Mouse (Mus musculus): ENCODE results near the gene Foxp1. TPM values are rescaled to one million over a fixed set of nuclear protein-coding genes. Genes with fewer than 3 reads are reported as not detected.
A peak's percentile ranks its signal among the peaks of the same experiment; 100 is the strongest.

The Foxp1 gene
- total RNA-seq, 4 experiments from 2014 or later: 143 to 189 (median 162) TPM

DNA sequence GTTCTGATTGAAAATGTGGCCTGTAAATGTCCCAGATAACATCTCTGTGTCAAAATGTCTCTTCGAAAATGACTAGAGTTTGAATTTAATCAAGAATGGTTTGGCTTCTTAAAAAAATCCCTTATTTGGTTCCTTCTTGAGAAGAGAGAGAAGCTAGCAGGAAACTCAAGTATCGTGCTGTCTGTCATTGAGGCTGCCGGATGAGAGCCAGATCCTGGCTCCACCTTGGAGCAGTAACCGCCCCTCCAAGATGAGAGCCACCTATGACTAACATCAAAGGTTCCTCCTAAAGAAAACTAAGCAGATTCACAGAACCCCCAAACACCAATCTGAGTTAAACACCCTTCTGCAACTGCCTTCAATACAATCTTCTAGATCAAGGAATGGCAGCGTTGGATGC is 225.0 kb downstream of the Foxp1 start:
- DNase-seq (ENCODE audit: low spot score in 2 of 2): no peak

GRCm38 (mm10) chr6:99295495-99295894 is 227.0 kb downstream of the Foxp1 start:
- DNase-seq (ENCODE audit: low spot score in 2 of 2): peak in 1 of 2 experiments; percentile 22

DNA sequence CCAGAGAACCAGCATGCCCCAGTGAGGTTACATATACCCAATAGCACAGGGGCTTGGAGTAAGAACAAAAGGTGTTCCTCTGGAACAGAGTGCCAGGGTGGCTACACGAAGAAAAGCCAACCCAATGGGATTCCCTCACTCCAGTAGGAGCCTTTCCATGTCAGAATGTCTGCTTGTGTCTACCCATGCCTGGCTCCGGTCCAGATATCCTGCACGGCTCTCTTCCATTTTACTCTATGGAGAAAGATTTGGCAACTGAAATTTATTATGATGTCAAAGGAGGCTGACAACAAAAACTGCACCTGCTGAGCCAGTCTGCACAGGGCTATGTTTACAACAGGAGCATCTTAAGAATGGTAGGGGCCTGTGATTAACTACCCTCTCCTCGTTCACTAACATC is 233.3 kb downstream of the Foxp1 start:
- DNase-seq (ENCODE audit: low spot score in 2 of 2): no peak

DNA sequence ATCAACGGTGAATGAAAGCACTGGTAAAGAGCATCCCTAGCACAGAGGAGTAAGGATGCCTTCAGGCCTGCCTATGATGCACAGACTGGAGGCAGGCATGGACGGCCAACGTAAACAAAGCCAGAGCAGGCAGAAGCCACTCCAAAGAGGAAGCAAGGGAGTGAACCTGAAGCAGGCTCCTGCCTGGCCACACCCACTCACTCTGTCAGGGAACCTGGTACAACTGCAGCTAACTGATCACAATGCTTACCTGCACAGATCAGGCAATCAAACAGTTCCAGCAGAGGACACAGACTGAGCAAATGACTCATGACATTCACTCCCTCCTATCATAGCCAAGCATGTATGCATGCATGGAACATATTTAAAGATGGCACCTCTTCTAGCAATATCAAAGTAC is 237.5 kb downstream of the Foxp1 start:
- no peak for DNase-seq (ENCODE audit: low spot score in 2 of 2)

- DNase-seq (ENCODE audit: low spot score in 2 of 2): no peak
Observed at GRCm38 (mm10) chr6:99284019-99284418, 238.5 kb downstream of the Foxp1 start.

DNA sequence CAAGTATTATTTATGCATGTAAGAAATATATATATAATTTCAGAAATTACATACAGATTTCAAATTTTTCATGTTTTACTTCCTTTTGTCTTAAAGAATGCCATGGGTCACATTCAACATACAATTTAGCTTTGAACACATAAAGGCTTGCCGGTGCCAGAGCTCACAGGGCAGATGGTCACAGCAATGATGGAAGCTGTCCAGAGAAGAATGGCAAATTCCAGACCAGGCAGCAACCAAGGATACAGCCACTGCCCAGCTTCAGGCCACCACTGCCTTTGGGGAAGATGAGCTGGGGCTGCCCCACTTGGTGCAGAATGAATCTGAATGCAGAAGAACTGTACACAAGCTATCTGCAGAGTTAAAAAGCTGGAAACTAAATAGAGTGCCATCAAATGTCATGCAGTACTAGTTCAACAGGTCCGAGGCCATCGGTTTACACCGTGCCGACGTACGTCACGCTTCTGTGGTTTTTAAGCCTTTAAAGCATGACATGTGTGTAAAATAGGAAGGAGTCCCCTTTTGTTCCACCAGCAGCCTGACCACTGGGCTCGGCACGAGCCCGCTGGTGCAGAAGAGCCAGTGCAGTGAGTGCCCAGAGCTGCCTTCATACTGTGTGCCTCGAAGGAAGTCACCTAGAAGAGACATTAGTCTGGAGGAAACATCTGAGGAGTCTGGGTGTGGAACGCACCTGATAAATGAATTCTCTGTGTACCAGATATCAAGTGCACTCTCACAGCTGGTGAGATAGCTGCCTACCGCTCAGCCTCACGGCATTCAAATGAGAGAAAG is 239.5 kb downstream of the Foxp1 start:
- DNase-seq (ENCODE audit: low spot score in 2 of 2): no peak

GRCm38 (mm10) chr6:99281433-99281832 is 241.1 kb downstream of the Foxp1 start:
- no peak for DNase-seq (ENCODE audit: low spot score in 2 of 2)

DNA sequence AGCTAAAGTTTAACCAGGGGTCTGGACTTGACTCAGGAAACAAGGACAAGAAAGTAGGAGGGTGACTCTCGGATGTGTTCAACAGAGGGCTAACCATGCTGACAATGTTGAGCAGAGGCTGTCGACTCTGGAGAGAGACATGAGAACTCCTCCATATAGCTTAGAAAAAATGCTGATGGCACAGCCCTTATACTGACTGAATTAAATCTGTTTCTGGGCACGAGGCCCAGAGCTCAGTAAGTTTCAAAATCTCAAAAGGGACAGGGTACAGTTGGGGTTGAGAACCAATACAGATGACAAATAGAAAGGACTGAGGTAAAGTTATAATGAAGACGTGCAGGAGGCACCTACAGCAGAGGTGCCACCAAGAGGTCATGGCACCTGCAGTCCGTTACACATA is 241.9 kb downstream of the Foxp1 start:
- DNase-seq (ENCODE audit: low spot score in 2 of 2): no peak

DNA sequence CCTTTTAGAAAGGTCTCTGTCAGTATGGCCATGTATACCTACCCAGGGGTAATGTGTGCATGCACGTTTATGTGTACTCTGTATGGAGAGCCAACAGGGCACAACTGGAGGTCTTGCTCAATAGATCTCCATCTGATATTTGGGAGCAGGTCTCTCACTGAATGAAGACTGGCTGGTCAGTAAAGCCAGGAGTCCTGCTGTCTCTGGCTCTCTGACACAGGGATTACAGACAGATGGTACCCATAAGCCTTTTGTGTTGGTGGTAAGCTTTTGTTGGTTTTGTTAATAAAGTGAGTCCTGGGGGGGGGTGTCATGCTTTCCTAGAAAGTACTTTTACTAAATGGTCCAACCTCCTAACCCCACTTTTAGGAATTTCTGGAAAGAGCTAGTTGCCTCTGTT is 245.3 kb downstream of the Foxp1 start:
- no peak for DNase-seq (ENCODE audit: low spot score in 2 of 2)

GRCm38 (mm10) chr6:99276297-99276653 is 246.2 kb downstream of the Foxp1 start:
- DNase-seq (ENCODE audit: low spot score in 2 of 2): no peak

DNA sequence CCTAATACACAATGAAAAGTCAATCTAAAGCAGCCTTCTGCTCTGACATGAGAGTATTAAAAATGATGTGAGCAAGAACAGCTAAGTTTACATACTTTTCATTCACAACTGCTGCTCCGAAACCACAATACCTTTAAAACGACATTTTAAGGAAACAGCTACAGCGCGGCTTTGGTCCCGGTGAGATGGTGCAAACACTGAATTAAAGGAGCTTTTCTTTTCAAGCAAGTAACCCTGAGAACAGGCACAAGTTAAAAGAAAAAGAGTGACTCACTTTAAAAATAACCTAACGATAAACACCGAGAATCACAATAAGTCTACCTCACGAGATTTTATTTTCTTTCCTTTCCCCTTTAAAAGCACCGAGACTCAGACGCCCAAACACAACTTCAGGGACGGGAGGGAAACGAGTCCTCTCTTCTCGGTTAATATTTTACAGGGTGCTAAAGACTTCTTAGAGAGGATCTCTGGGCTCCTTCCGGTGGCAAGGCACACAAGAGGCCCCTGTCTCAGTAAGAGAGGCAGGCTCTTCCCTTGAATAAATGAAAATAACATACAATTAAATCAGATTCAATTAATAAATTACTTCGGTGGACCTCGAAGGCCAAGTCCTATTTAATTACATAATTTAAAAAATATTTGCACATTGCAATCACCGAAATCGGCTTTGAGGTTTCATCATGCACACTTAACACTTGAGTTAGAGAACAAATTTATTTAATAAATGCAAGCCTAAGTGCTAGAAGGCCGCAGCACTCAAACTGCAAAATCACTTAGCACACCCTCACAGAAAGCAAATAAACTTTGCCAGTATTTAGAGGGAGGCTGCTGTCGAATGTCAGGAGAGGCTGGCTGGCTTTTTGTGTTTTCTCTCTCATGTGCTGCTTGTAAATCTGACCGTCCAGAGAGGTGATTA is 246.9 kb downstream of the Foxp1 start:
- no peak for DNase-seq (ENCODE audit: low spot score in 2 of 2)

DNA sequence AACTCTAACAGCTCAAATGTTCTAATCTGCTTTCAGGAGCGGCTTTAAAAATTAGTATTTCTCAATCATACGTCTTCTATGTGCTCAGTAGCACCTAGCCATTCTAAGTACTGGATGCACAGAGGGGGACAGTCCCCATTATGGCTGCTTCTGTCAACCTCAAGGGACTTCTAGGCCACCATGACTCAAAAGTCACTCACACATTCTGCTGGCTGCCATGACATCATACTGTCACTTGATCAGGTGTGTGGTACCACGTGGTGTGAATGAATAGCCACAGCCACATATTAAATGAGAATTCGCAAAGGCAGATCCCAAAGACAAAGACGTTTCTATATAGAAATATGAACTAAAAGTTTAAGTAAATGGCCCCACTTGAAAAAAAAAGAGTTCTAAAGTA is 247.9 kb downstream of the Foxp1 start:
- no peak for DNase-seq (ENCODE audit: low spot score in 2 of 2)

DNA sequence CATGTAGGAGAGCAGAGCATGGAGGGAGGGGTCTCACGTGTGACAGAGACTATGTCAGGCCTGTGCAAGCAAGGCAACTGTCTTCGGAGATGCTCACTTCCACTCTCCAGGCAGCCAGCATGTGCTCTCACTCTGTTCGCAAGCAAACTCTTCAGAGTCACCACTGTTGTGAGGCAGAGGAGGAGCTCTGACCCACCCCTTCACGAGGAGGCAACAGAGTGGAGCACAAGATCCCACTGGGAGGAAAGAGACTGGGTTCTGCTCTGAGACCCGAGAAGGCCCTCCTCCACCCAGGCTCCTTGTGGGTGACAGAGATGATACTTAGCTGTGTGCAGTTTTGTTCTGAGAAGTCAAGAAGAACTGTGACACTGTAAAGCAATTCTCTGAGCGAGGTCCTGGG is 248.3 kb downstream of the Foxp1 start:
- DNase-seq (ENCODE audit: low spot score in 2 of 2): no peak

- no peak for DNase-seq (ENCODE audit: low spot score in 2 of 2)
Observed at GRCm38 (mm10) chr6:99273177-99273576, 249.3 kb downstream of the Foxp1 start.

GRCm38 (mm10) chr6:99272174-99272573 is 250.3 kb downstream of the Foxp1 start:
- DNase-seq (ENCODE audit: low spot score in 2 of 2): no peak

GRCm38 (mm10) chr6:99271741-99272140 is 250.8 kb downstream of the Foxp1 start:
- DNase-seq (ENCODE audit: low spot score in 2 of 2): no peak

GRCm38 (mm10) chr6:99269921-99270320 is 252.6 kb downstream of the Foxp1 start:
- peak in 1 of 2 experiments; percentile 37 for DNase-seq (ENCODE audit: low spot score in 2 of 2)

DNA sequence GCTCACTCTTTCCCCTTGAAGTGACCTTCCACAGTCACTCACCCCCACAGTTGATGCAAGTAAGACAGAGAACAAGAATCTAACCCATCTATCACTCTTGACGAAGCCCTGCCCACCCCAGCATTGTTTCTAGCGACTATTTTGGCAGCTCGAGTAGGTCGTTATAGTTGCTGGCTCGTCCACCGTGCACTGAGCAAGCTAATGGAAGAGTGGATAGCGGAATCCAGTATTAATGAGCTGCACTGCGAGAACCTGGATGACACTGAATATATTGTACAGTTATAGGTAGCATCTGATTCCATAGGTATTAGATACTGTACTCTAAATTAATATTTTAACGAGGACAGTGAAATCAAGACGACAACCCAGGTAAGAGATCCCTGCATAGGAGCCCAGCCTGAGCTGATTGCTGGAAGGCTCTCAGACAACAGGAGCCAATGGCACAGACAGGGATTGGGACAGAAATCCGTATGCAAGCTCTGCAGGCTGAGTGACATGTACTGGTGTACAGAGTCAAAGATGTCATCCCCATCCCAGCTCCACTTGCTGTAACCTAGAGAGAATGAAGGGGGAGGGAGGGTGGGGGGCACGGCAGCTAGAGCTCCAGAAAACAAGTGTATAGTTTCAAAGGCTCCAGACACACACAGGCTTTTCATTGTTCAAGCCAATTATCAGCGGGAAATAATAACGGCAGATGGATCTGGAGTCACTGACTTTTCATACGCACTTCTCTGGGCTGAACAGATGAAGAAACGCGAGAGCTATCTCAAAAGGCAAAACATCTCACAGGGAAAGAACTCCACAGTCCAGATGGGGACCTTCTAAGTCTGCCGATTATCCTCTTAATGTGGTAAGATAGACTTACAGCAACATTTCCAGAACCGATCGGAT is 254.1 kb downstream of the Foxp1 start:
- DNase-seq (ENCODE audit: low spot score in 2 of 2): no peak

DNA sequence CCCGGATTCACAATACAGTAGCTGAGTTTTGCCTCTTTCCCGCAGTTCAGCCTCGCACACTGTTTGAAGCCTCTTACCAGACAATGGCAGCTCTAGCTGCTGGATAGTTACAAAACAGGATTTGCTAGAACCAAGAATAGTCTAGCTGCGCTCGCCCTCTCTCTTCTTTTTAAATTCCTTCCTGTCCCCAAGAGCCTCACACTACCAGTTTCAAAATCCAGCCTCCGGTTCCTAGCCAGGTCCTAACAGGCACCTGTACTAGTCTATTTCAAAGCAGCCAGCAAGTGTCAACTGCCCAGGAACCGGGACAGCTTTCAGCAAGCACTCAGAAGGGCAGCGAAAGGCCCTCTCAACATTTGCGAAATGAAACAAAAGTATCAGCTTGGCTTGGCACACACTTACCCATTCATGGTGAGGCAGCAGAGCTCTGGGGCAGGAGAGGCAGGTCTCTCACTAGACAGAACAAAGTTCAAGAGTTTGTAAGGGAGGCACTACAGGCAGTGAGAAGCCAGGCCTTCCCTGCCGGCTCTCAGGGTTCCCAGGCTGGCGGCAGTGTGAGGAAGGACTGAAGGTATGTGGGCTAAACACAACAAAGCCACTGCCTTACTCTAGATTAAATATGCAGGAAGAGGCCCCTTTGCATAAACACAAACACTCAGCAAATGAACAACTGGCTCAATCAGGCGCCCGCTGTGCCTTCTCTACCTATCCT is 256.4 kb downstream of the Foxp1 start:
- no peak for DNase-seq (ENCODE audit: low spot score in 2 of 2)

- DNase-seq (ENCODE audit: low spot score in 2 of 2): no peak
Observed at GRCm38 (mm10) chr6:99265173-99265572, 257.3 kb downstream of the Foxp1 start.

All from left cerebral cortex, adult 8-10 months (tissue).